Comparison of ENCODE assay signal across 25 mouse cellular contexts in the genomic region with DNA sequence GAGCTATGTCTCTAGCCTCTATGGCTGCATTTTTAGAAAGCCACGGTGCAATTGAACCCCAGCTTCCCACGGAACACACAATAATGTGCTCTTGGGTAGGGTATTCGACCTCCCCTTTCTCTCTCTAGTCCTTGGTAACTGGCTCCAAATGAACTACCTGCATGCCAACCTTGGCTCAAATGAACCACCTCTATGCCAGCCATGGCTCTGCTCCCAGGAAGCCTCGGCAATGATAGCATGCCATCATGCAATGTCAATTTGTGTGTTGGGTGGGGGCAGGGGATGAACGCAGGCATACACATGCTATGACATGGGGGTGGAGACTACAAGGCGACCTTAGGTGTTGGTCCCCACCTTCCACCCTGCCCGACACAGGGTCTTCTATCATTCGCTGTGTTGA.
DNase-seq lines count a peak whose midpoint lies in the region; ATAC-seq and TF ChIP-seq lines count a peak whose summit lies in the region.
"Had no signal": no experiment of that assay in that cellular context is flagged by ENCODE, and none has a peak within 500 bp of the region (broad histone marks: within the 10 kb centered on the region; RNA-seq: fewer than 3 reads in every experiment).

No protein-coding gene starts in this region.

- no peak for TF ChIP-seq CTCF in liver, adult 2 months (IDR thresholded peaks at IDR 0.05; ENCODE audit: low read depth, low read length)

- intact Hi-C loops in heart, postnatal 36 days (cut with DNase I): no loop called here
- intact Hi-C loops in heart, postnatal 25 days (cut with DNase I): no loop called here

- DNase-seq in cerebellum, postnatal 10 days: peak; percentile 89 to 91
- no peak for DNase-seq in cerebellum, adult 11-12 months
- DNase-seq in heart, adult 18-20 months: peak; percentile 64 to 65
- peak; percentile 34 to 46 for DNase-seq in heart, postnatal 36 days
- DNase-seq in heart, postnatal 25 days (ENCODE audit: low spot score): no peak
- peak; percentile 76 for DNase-seq in liver, adult 2 months (ENCODE audit: extremely low read depth, low read depth, low spot score)
- DNase-seq in liver, embryonic 11.5 days (ENCODE audit: low spot score): no peak
- DNase-seq: adrenal gland, postnatal 14 days; gastrocnemius, postnatal 25 days; kidney, adult 11 months; kidney, postnatal 14 days; layer of hippocampus, postnatal 36 days; liver; retina, postnatal 1 day; right cerebral cortex, postnatal 14 days; thymus, postnatal 4 days had no signal

- no peak for ATAC-seq in heart, embryonic 12.5 days (ENCODE audit: insufficient number of reproducible peaks, low FRiP score)
- no peak for ATAC-seq in liver, embryonic 11.5 days (replicated peaks; ENCODE audit: low FRiP score)
- ATAC-seq: CD4-positive, CD25-positive, alpha-beta regulatory T cell, adult 4 months; forebrain, embryonic 14.5 days; inflammation-experienced regulatory T-cells, adult 6 months; midbrain, embryonic 15.5 days had no signal

- H3K9me3 ChIP-seq in heart, embryonic 12.5 days (replicated peaks): no peaks in the 10 kb centered on the region
- H3K9me3 ChIP-seq in liver, embryonic 11.5 days (ENCODE audit: control insufficient read depth, low read length): no peaks in the 10 kb centered on the region
- H3K9me3 ChIP-seq: hindbrain, embryonic 13.5 days; lung, embryonic 15.5 days; midbrain, embryonic 10.5 days; midbrain, embryonic 15.5 days; neural tube, embryonic 15.5 days had no signal

- H3K79me2 ChIP-seq in liver, adult 2 months (ENCODE audit: control insufficient read depth, insufficient read depth, low read length): no peaks in the 10 kb centered on the region

- no peak overlapping the region for H3K9ac ChIP-seq in heart, embryonic 12.5 days
- no peak overlapping the region for H3K9ac ChIP-seq in liver, adult 2 months (ENCODE audit: low read depth, low read length)
- no peak overlapping the region for H3K9ac ChIP-seq in liver, embryonic 11.5 days (ENCODE audit: low read depth, low read length)
- H3K9ac ChIP-seq: hindbrain, embryonic 13.5 days; lung, embryonic 15.5 days; midbrain, embryonic 15.5 days; neural tube, embryonic 15.5 days had no signal

- no peaks in the 10 kb centered on the region for H3K36me3 ChIP-seq in heart, embryonic 12.5 days
- H3K36me3 ChIP-seq in liver, adult 2 months (ENCODE audit: control insufficient read depth, insufficient read depth, low read length): no peaks in the 10 kb centered on the region
- no peaks in the 10 kb centered on the region for H3K36me3 ChIP-seq in liver, embryonic 11.5 days (ENCODE audit: control insufficient read depth, insufficient read depth, low read length)
- H3K36me3 ChIP-seq: hindbrain, embryonic 13.5 days; lung, embryonic 15.5 days; midbrain, embryonic 10.5 days; midbrain, embryonic 15.5 days; neural tube, embryonic 15.5 days had no signal

- no peak overlapping the region for H3K4me3 ChIP-seq in heart, embryonic 12.5 days
- no peak overlapping the region for H3K4me3 ChIP-seq in liver, adult 2 months (ENCODE audit: insufficient read depth, low read depth, low read length)
- no peak overlapping the region for H3K4me3 ChIP-seq in liver, embryonic 11.5 days (ENCODE audit: low read depth, low read length)
- H3K4me3 ChIP-seq: hindbrain, embryonic 13.5 days; lung, embryonic 15.5 days; midbrain, embryonic 10.5 days; midbrain, embryonic 15.5 days; neural tube, embryonic 15.5 days had no signal

- no peak for TF ChIP-seq POLR2A in liver, adult 2 months (IDR thresholded peaks at IDR 0.05; ENCODE audit: extremely low read depth, insufficient read depth, low read length)

- H3K27me3 ChIP-seq in heart, embryonic 12.5 days (replicated peaks): peaks cover 5% of the 10 kb centered on the region; the same call in 1 of the 2 replicates
- H3K27me3 ChIP-seq in liver, adult 2 months (ENCODE audit: control insufficient read depth, insufficient read depth, low read length): no peaks in the 10 kb centered on the region
- H3K27me3 ChIP-seq in liver, embryonic 11.5 days (replicated peaks; ENCODE audit: control insufficient read depth, insufficient read depth, low read length): no peaks in the 10 kb centered on the region
- H3K27me3 ChIP-seq: hindbrain, embryonic 13.5 days; lung, embryonic 15.5 days; midbrain, embryonic 15.5 days; neural tube, embryonic 15.5 days had no signal

- H3K27ac ChIP-seq in heart, embryonic 12.5 days (ENCODE audit: poor library complexity, severe bottlenecking): no peak overlapping the region
- H3K27ac ChIP-seq in liver, adult 2 months (replicated peaks; ENCODE audit: insufficient read depth, low read depth, low read length): no peak overlapping the region
- no peak overlapping the region for H3K27ac ChIP-seq in liver, embryonic 11.5 days (ENCODE audit: low read depth, low read length)
- H3K27ac ChIP-seq: hindbrain, embryonic 13.5 days; lung, embryonic 15.5 days; midbrain, embryonic 10.5 days; midbrain, embryonic 15.5 days; neural tube, embryonic 15.5 days had no signal

- no peak overlapping the region for H3K4me2 ChIP-seq in heart, embryonic 12.5 days
- no peak overlapping the region for H3K4me2 ChIP-seq in liver, embryonic 11.5 days
- H3K4me2 ChIP-seq: hindbrain, embryonic 13.5 days; lung, embryonic 15.5 days; midbrain, embryonic 15.5 days; neural tube, embryonic 15.5 days had no signal

- 79% methylated on average over 8 of the region's 8 CpGs for WGBS in heart, embryonic 12.5 days
- WGBS in liver, adult 2 months: 51% methylated on average over 8 of the region's 8 CpGs
- WGBS in liver, embryonic 11.5 days: 82% methylated on average over 8 of the region's 8 CpGs

- peaks cover 17% of the 10 kb centered on the region for H3K4me1 ChIP-seq in heart, embryonic 12.5 days (replicated peaks)
- peaks cover 18% of the 10 kb centered on the region for H3K4me1 ChIP-seq in liver, adult 2 months (ENCODE audit: control insufficient read depth, insufficient read depth, low read length)
- no peaks in the 10 kb centered on the region for H3K4me1 ChIP-seq in liver, embryonic 11.5 days (replicated peaks; ENCODE audit: control insufficient read depth, insufficient read depth, low read length)
- H3K4me1 ChIP-seq: hindbrain, embryonic 13.5 days; lung, embryonic 15.5 days; midbrain, embryonic 10.5 days; midbrain, embryonic 15.5 days; neural tube, embryonic 15.5 days had no signal

Comparison
In these comparisons a context has a peak if more than half of its experiments do, and no peak if none do; other contexts are left out.
1. DNase-seq: peak in cerebellum, postnatal 10 days (2 of 2), heart, adult 18-20 months (2 of 2), heart, postnatal 36 days (2 of 2) and liver, adult 2 months (single experiment); none in cerebellum, adult 11-12 months (single experiment), heart, postnatal 25 days (single experiment) and liver, embryonic 11.5 days (single experiment).